Mouse (Mus musculus) kidney, embryonic 14.5 days (tissue): ENCODE results near the gene Hist1h3c. TPM values are rescaled to one million over a fixed set of nuclear protein-coding genes. Genes with fewer than 3 reads are reported as not detected.
"Not testable (repeated sequence)": the region's sequence is repeated elsewhere in the genome, so short reads cannot be mapped to it uniquely, and the experiment has no call there.

Source experiments
- ATAC-seq: fragments of 200-750 bp; cut with Nextera tagmentation; 2 replicates; pipeline ENCODE4 v1.8.0; 2017; ENCODE audit warnings: moderate number of reproducible peaks, mild to moderate bottlenecking, moderate TSS enrichment, moderate library complexity; ENCODE audit not compliant: low FRiP score, low TSS enrichment
- H3K27ac ChIP-seq: fragments of 300-500 bp; sonication (generic); 2 replicates; pipeline ENCODE4 v1.5.1; 2014; ENCODE audit warnings: low read depth, mild to moderate bottlenecking, low read length, moderate library complexity, mixed read lengths
- H3K27me3 ChIP-seq: fragments of 300-500 bp; sonication (generic); 2 replicates; pipeline ENCODE4 v1.6.1; 2014; ENCODE audit warnings: mild to moderate bottlenecking, low read length; ENCODE audit not compliant: control insufficient read depth, insufficient read depth
- H3K36me3 ChIP-seq: fragments of 300-500 bp; sonication (generic); 2 replicates; pipeline ENCODE4 v1.6.1; 2014; ENCODE audit warnings: low read length, mixed read lengths; ENCODE audit not compliant: control insufficient read depth, insufficient read depth
- H3K4me1 ChIP-seq: fragments of 300-500 bp; sonication (generic); 2 replicates; pipeline ENCODE4 v1.6.1; 2014; ENCODE audit warnings: low read length, mixed read lengths; ENCODE audit not compliant: control insufficient read depth, insufficient read depth
- H3K4me2 ChIP-seq: fragments of 300-500 bp; sonication (generic); replicated peaks from 2 replicates; pipeline ENCODE4 v1.6.1; 2014; ENCODE audit warnings: low read depth, mild to moderate bottlenecking, low read length
- H3K4me3 ChIP-seq: fragments of 300-500 bp; sonication (generic); 2 replicates; pipeline ENCODE4 v1.5.1; 2014; ENCODE audit warnings: mild to moderate bottlenecking, low read length
- H3K9ac ChIP-seq: fragments of 300-500 bp; sonication (generic); 2 replicates; pipeline ENCODE4 v1.6.1; 2014; ENCODE audit warnings: low read depth, mild to moderate bottlenecking, low read length, moderate library complexity
- H3K9me3 ChIP-seq: fragments of 300-500 bp; sonication (generic); 2 replicates; pipeline ENCODE4 v1.6.1; 2016; ENCODE audit warnings: low read length; ENCODE audit not compliant: control insufficient read depth
- WGBS: fragments of 180-500 bp; shearing (Covaris S2); extraction: QIAGEN DNeasy Blood & Tissue Kit; methylation state at CpG from one replicate; pipeline ENCODE4 v1.1.7; 2014; 5-methylcytosine and 5-hydroxymethylcytosine counted together
- polyA plus RNA-seq: library from polyadenylated mRNA; unstranded; fragments of >200 nt; fragmentation: Nextera tagmentation; extraction: Ambion mirVana; gene quantifications from 2 replicates; pipeline ENCODE4 v1.2.1, GENCODE M21; 2014

Hist1h3c gene
- polyA plus RNA-seq, 1 experiment from 2014 or later, result 12.7 TPM

DNA sequence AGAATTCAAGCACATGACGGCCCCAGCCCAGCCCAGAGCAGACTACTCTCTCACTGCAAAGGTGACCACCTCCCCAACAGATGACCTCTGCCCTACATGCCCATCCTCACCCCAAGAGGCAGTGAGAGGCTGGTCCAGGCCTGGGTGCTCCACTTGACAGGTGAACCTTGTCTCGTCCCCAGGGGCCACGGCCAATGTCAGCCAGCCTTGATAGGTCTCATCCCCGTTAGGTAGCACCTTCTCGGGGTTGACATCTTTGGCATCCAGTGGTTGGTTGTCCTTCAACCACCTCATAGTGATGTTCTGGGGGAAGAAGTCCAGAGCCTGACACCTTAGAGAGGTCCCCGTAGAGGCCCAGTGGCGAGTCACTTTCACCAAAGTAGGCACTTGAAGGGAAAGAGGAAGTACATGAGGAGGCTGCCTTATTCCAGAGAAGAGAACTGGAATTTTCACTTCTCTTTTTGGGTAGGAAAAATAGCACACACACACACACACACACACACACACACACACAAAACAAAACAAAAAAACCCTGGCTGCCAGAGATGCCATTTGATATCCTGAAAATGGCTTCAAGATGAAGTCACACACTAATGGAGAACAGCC, 39.5 kb downstream of the Hist1h3c start:
- Histone ChIP-seq H3K4me3 (no peak overlapping the region), H3K9ac (no peak overlapping the region), H3K27ac (no peak overlapping the region), H3K9me3 (no peaks in the 10 kb centered on the region), H3K4me1 (no peaks in the 10 kb centered on the region), H3K36me3 (no peaks in the 10 kb centered on the region), H3K4me2 (no peak overlapping the region), H3K27me3 (no peaks in the 10 kb centered on the region)
- 94% methylated on average over 7 of the region's 7 CpGs for WGBS
- ATAC-seq, result no peak

DNA sequence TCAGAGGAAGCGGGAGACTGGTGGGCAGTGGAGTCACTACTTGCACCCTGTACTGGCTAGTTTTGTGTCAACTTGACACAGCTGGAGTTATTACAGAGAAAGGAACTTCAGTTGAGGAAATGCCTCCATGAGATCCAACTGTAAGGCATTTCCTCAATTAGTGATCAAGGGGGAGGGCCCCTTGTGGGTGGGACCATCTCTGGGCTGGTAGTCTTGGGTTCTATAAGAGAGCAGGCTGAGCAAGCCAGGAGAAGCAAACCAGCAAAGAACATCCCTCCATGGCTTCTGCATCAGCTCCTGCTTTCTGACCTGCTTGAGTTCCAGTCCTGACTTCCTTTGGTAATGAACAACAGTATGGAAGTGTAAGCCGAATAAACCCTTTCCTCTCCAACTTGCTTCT, 42.6 kb downstream of the Hist1h3c start:
- H3K9ac ChIP-seq, H3K36me3 ChIP-seq, ATAC-seq, H3K4me3 ChIP-seq, H3K9me3 ChIP-seq, H3K4me1 ChIP-seq, H3K27me3 ChIP-seq, H3K27ac ChIP-seq, H3K4me2 ChIP-seq: not testable (repeated sequence)
- 76% methylated on average over 2 of the region's 2 CpGs for WGBS

DNA sequence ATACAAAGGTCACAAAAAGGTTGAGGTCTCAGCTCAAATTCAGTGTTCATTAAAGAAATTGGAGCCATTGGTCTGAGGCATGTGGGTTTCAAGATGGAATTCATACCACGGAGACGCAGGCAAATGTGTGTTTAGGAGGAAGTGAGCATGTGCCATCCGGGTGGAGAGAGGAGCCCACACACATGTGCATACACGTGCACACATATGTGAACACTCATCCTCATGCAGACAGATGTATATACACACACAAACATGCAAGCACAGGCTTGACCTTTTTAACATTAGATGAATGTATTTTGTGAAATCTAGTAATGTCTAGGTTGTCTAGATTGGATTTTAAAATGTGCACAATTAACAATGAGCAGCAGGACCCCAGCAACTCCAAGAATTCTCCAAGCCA, 43.2 kb downstream of the Hist1h3c start:
- no peaks in the 10 kb centered on the region for H3K4me1 ChIP-seq
- ATAC-seq, result no peak
- no peaks in the 10 kb centered on the region for H3K27me3 ChIP-seq
- no peak overlapping the region for H3K4me3 ChIP-seq
- 78% methylated on average over 4 of the region's 4 CpGs for WGBS
- no peaks in the 10 kb centered on the region for H3K36me3 ChIP-seq
- no peak overlapping the region for H3K4me2 ChIP-seq
- H3K9me3 ChIP-seq, result no peaks in the 10 kb centered on the region
- H3K9ac ChIP-seq, result no peak overlapping the region
- H3K27ac ChIP-seq, result no peak overlapping the region

DNA sequence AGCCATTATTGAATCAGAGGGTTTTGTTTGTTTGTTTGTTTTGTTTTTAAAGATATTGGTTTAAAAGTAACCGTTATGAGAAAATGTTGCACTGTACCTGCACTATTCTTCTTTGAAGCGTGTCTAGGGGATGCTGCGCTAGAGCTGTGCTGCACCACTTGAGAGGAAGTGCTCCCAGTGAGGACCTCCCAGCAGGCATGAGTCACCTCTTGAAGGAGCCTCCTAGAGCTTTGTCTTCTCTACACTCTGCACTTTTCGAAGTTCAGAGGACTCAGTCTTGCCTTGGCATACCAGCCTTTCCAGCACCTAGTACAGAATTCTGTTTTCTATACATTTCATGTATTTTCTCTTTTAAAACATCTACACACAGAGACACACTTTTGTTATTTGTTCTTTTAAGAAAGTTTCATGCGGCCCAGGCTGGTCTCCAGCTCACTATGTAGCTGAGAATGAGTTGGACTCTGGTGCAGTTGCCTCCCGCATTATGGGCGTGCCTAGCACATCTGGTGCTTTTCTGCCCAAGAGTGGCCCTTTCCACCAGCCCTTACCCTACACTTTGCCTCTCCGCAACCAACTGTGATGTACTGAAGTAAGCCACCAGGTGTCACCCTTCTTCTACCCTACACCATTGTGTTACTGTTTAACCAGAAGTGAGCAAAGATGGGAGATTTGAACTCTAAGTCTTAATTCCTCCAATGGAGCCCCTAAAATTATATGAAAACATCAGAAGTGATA, 44.4 kb downstream of the Hist1h3c start:
- Histone ChIP-seq H3K36me3 (no peaks in the 10 kb centered on the region), H3K4me2 (no peak overlapping the region), H3K4me3 (no peak overlapping the region), H3K4me1 (0 out of 2 replicates have a peak, but pooled peaks cover 2% of the 10 kb centered on the region), H3K9me3 (no peaks in the 10 kb centered on the region), H3K27ac (no peak overlapping the region), H3K27me3 (no peaks in the 10 kb centered on the region), H3K9ac (no peak overlapping the region)
- ATAC-seq, result peak; percentile 65
- WGBS, result 25% methylated on average over 8 of the region's 8 CpGs

DNA sequence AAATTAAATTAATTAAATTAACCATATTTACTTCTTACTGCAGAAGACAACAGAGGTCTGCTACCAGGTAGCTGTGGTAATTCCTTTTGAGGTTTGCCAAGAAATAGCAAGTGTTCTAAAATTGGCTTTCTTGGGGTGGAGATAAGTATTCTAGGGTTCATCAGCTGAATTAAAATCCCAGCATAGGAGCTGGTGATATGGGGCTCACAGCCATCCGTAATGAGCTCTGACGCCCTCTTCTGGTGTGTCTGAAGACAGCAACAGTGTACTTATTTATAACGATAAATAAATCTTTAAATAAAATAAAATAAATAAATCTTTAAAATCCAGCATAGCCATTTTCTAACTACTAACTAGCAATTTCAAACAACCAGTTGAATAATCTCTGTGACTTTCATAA, 45.6 kb downstream of the Hist1h3c start:
- no peak overlapping the region for H3K4me2 ChIP-seq
- H3K4me3 ChIP-seq, result no peak overlapping the region
- no peaks in the 10 kb centered on the region for H3K27me3 ChIP-seq
- 0 out of 2 replicates have a peak, but pooled peaks cover 6% of the 10 kb centered on the region for H3K4me1 ChIP-seq
- no peak for ATAC-seq
- no peak overlapping the region for H3K9ac ChIP-seq
- WGBS, result 76% methylated on average over 3 of the region's 3 CpGs
- H3K36me3 ChIP-seq, result no peaks in the 10 kb centered on the region
- H3K27ac ChIP-seq, result no peak overlapping the region
- H3K9me3 ChIP-seq, result no peaks in the 10 kb centered on the region

DNA sequence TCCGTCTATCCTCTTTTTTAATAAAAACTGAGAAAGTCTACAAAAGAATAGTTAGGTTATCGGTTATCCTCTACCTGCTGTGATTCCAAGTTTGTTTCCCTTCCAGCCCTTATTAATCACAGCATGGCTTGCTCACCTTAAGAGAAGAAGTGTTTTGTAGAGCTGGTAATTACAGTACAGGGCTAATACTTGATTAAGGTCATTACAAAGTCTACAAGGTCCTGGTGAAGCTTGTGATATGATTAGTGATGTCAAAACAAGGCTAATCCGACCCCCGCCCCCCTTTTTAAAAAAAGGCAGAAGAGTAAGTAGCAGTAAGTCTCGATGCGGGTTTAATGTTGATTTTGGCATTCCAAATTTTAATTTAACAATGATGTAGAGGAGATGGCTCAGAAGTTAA, 46.4 kb downstream of the Hist1h3c start:
- no peak for ATAC-seq
- 72% methylated on average over 6 of the region's 6 CpGs for WGBS
- 0 out of 2 replicates have a peak, but pooled peaks cover 6% of the 10 kb centered on the region for H3K4me1 ChIP-seq
- no peak overlapping the region for H3K4me3 ChIP-seq
- no peaks in the 10 kb centered on the region for H3K9me3 ChIP-seq
- H3K27me3 ChIP-seq, result no peaks in the 10 kb centered on the region
- no peak overlapping the region for H3K9ac ChIP-seq
- H3K36me3 ChIP-seq, result no peaks in the 10 kb centered on the region
- peak overlapping the region; percentile 65 for H3K27ac ChIP-seq
- 0 out of 2 replicates have a peak overlapping the region, but pooled peaks have one; percentile 23 for H3K4me2 ChIP-seq

DNA sequence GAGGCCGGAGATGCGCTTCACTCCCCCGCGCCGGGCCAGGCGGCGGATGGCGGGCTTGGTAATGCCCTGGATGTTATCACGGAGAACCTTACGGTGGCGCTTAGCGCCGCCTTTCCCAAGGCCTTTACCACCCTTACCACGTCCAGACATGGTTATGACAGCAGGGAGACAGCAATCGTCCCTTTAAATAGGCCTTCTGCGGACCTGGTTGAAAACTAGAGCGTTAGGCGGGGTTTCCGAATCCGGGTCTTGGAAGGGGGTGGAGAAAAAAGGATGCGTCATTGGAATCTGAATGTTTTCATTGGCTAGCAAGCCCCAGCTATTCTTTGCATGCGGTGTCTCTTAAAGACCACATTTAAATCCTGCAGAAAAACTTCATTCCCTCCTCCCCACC, 47.1 kb downstream of the Hist1h3c start, which contains the start of gene Hist1h4c:
TSS of gene Hist1h4c (minus strand) at position 155 of the 394 bp plus-strand sequence.
- H3K27ac ChIP-seq, result peak within 1 kb of the TSS; percentile 94
- H3K9me3 ChIP-seq, result no peaks in the 10 kb centered on the region
- H3K27me3 ChIP-seq, result no peaks in the 10 kb centered on the region
- peak; percentile 97 for ATAC-seq
- H3K9ac ChIP-seq, result peak within 1 kb of the TSS; percentile 76
- WGBS, result under 1% methylated on average over 14 of the region's 22 CpGs
- no peaks in the 10 kb centered on the region for H3K36me3 ChIP-seq
- peak within 1 kb of the TSS; percentile 74 for H3K4me2 ChIP-seq
- H3K4me3 ChIP-seq, result peak within 1 kb of the TSS; percentile 45
- 0 out of 2 replicates have a peak, but pooled peaks cover 6% of the 10 kb centered on the region for H3K4me1 ChIP-seq

DNA sequence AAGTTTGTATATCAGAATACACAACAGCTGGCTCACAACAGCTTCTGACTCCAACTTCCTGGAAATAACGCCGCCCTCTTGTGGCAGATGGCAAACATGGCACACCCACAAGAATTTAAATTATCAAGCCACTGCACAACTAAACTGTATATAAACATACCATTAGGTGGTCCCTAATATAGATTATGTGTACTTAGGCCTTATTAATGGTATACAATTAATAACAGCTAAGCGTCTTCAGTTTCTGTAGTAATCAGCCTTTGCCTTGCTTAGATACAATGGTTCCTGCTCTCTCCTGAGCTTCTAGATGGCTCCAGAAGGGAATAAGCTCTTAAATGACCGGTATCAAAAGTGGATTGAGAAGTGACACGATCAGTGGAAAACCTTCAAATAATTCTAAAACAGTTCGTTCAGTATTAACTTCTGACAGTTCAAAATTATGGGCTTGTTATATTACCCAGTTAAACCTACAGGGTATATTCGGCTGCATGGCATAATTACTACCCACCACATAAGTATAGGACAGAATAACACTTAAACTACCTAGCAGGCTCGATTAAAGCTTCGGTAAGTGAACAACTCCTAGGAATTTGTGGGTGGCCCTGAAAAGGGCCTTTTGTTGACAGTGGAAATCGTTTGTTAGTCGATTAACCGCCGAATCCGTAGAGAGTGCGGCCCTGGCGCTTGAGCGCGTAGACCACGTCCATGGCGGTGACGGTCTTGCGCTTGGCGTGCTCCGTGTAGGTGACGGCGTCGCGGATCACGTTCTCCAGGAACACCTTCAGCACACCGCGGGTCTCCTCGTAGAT, 47.7 kb downstream of the Hist1h3c start:
- WGBS, result under 1% methylated on average over 24 of the region's 32 CpGs
- H3K4me2 ChIP-seq, result peak overlapping the region; percentile 74
- ATAC-seq, result peak; percentile 20; the same call in 1 of the 2 replicates
- H3K27me3 ChIP-seq, result no peaks in the 10 kb centered on the region
- peak overlapping the region; percentile 94 for H3K27ac ChIP-seq
- H3K4me3 ChIP-seq, result peak overlapping the region; percentile 45
- H3K9ac ChIP-seq, result peak overlapping the region; percentile 76
- 0 out of 2 replicates have a peak, but pooled peaks cover 6% of the 10 kb centered on the region for H3K4me1 ChIP-seq
- no peaks in the 10 kb centered on the region for H3K9me3 ChIP-seq
- H3K36me3 ChIP-seq, result no peaks in the 10 kb centered on the region
